Mouse (Mus musculus) hindbrain, embryonic 13.5 days (tissue): ENCODE measurements around the gene Ccdc74a. TPM values are rescaled to one million over a fixed set of nuclear protein-coding genes. Genes with fewer than 3 reads are reported as not detected.
A peak's percentile ranks its signal among the peaks of the same experiment; 100 is the strongest.

Experiments
- ATAC-seq: fragments of 200-750 bp; cut with Nextera tagmentation; 2 replicates; pipeline ENCODE4 v1.8.0; 2017; ENCODE audit warnings: moderate TSS enrichment; ENCODE audit not compliant: low FRiP score
- H3K27ac ChIP-seq: fragments of 300-500 bp; sonication (generic); 2 replicates; pipeline ENCODE4 v1.5.1; 2015; ENCODE audit warnings: inconsistent platforms, mild to moderate bottlenecking, moderate library complexity
- H3K27me3 ChIP-seq: fragments of 300-500 bp; sonication (generic); 2 replicates; pipeline ENCODE4 v1.6.1; 2015; ENCODE audit warnings: mild to moderate bottlenecking, inconsistent platforms
- H3K36me3 ChIP-seq: fragments of 300-500 bp; sonication (generic); 2 replicates; pipeline ENCODE4 v1.6.1; 2015; ENCODE audit warnings: mild to moderate bottlenecking, inconsistent platforms
- H3K4me1 ChIP-seq: fragments of 300-500 bp; sonication (generic); replicated peaks from 2 replicates; pipeline ENCODE4 v1.6.1; 2015; ENCODE audit warnings: inconsistent platforms
- H3K4me2 ChIP-seq: fragments of 300-500 bp; sonication (generic); 2 replicates; pipeline ENCODE4 v1.6.1; 2015; ENCODE audit warnings: inconsistent platforms, mild to moderate bottlenecking, moderate library complexity
- H3K4me3 ChIP-seq: fragments of 300-500 bp; sonication (generic); 2 replicates; pipeline ENCODE4 v1.5.1; 2015; ENCODE audit warnings: mild to moderate bottlenecking, inconsistent platforms
- H3K9ac ChIP-seq: fragments of 300-500 bp; sonication (generic); 2 replicates; pipeline ENCODE4 v1.6.1; 2015; ENCODE audit warnings: mild to moderate bottlenecking, inconsistent platforms
- H3K9me3 ChIP-seq: fragments of 300-500 bp; sonication (generic); 2 replicates; pipeline ENCODE4 v1.6.1; 2016; ENCODE audit warnings: inconsistent platforms
- WGBS: fragments of 180-500 bp; shearing (Covaris S2); methylation state at CpG from one replicate; pipeline ENCODE4 v1.1.7; 2015; 5-methylcytosine and 5-hydroxymethylcytosine counted together
- polyA plus RNA-seq: library from polyadenylated mRNA; unstranded; fragments of >200 nt; fragmentation: Nextera tagmentation; extraction: Ambion mirVana; gene quantifications from 2 replicates; pipeline ENCODE4 v1.2.1, GENCODE M21; 2015

Ccdc74a gene
- polyA plus RNA-seq, 1 experiment from 2014 or later, result 7.0 TPM

GRCm38 (mm10) chr16:17647566-17648340 lies 1.5 kb downstream of the Ccdc74a start:
- H3K9ac ChIP-seq, result peak overlapping the region; percentile 84; the same call in 1 of the 2 replicates
- WGBS, result 83% methylated on average over 10 of the region's 10 CpGs

GRCm38 (mm10) chr16:17649925-17650605 lies 3.8 kb downstream of the Ccdc74a start:
- peaks cover 19% of the 10 kb centered on the region for H3K4me1 ChIP-seq
- no peak overlapping the region for H3K27ac ChIP-seq
- no peak overlapping the region for H3K4me3 ChIP-seq
- 89% methylated on average over 16 of the region's 16 CpGs for WGBS
- H3K36me3 ChIP-seq, result peaks cover 75% of the 10 kb centered on the region
- no peak overlapping the region for H3K9ac ChIP-seq
- ATAC-seq, result no peak
- H3K4me2 ChIP-seq, result no peak overlapping the region
- 0 out of 2 replicates have a peak, but pooled peaks cover 4% of the 10 kb centered on the region for H3K27me3 ChIP-seq
- H3K9me3 ChIP-seq, result no peaks in the 10 kb centered on the region

More at GRCm38 (mm10) chr16:17647566-17648340, 1.5 kb downstream of the Ccdc74a start:
- no peaks in the 10 kb centered on the region for H3K9me3 ChIP-seq
- 0 out of 2 replicates have a peak, but pooled peaks cover 4% of the 10 kb centered on the region for H3K27me3 ChIP-seq
- H3K4me2 ChIP-seq, result peak overlapping the region; percentile 87
- H3K4me1 ChIP-seq, result peaks cover 19% of the 10 kb centered on the region
- peaks cover 64% of the 10 kb centered on the region for H3K36me3 ChIP-seq
- H3K4me3 ChIP-seq, result no peak overlapping the region
- ATAC-seq, result no peak
- H3K27ac ChIP-seq, result no peak overlapping the region

GRCm38 (mm10) chr16:17650711-17651110 lies 4.4 kb downstream of the Ccdc74a start:
- WGBS, result 87% methylated on average over 1 of the region's 1 CpGs
- no peak overlapping the region for H3K27ac ChIP-seq
- H3K4me1 ChIP-seq, result peaks cover 19% of the 10 kb centered on the region
- peaks cover 81% of the 10 kb centered on the region for H3K36me3 ChIP-seq
- no peak overlapping the region for H3K4me3 ChIP-seq
- H3K9me3 ChIP-seq, result no peaks in the 10 kb centered on the region
- no peak for ATAC-seq
- 0 out of 2 replicates have a peak, but pooled peaks cover 4% of the 10 kb centered on the region for H3K27me3 ChIP-seq
- H3K9ac ChIP-seq, result no peak overlapping the region
- H3K4me2 ChIP-seq, result no peak overlapping the region

GRCm38 (mm10) chr16:17652607-17653006 lies 6.3 kb downstream of the Ccdc74a start:
- Histone ChIP-seq H3K27ac (no peak overlapping the region), H3K27me3 (0 out of 2 replicates have a peak, but pooled peaks cover 4% of the 10 kb centered on the region), H3K4me2 (no peak overlapping the region), H3K9ac (no peak overlapping the region), H3K36me3 (peaks cover 88% of the 10 kb centered on the region), H3K9me3 (no peaks in the 10 kb centered on the region), H3K4me1 (peaks cover 4% of the 10 kb centered on the region), H3K4me3 (no peak overlapping the region)
- no peak for ATAC-seq
- 86% methylated on average over 4 of the region's 4 CpGs for WGBS

GRCm38 (mm10) chr16:17653601-17654000 lies 7.3 kb downstream of the Ccdc74a start:
- Histone ChIP-seq H3K9ac (no peak overlapping the region), H3K4me2 (no peak overlapping the region), H3K27me3 (no peaks in the 10 kb centered on the region), H3K4me1 (no peaks in the 10 kb centered on the region), H3K9me3 (no peaks in the 10 kb centered on the region), H3K4me3 (no peak overlapping the region), H3K36me3 (peaks cover 90% of the 10 kb centered on the region), H3K27ac (no peak overlapping the region)
- ATAC-seq, result no peak
- 95% methylated on average over 5 of the region's 5 CpGs for WGBS

GRCm38 (mm10) chr16:17654188-17654795 lies 8.0 kb downstream of the Ccdc74a start:
- no peaks in the 10 kb centered on the region for H3K4me1 ChIP-seq
- no peaks in the 10 kb centered on the region for H3K27me3 ChIP-seq
- WGBS, result 94% methylated on average over 4 of the region's 4 CpGs
- no peak for ATAC-seq
- no peaks in the 10 kb centered on the region for H3K9me3 ChIP-seq
- peaks cover 88% of the 10 kb centered on the region for H3K36me3 ChIP-seq
- no peak overlapping the region for H3K4me3 ChIP-seq
- H3K9ac ChIP-seq, result no peak overlapping the region
- H3K27ac ChIP-seq, result no peak overlapping the region
- H3K4me2 ChIP-seq, result no peak overlapping the region

GRCm38 (mm10) chr16:17656212-17656871 lies 10.1 kb downstream of the Ccdc74a start:
- Histone ChIP-seq H3K4me2 (no peak overlapping the region), H3K27me3 (no peaks in the 10 kb centered on the region), H3K4me1 (no peaks in the 10 kb centered on the region), H3K4me3 (no peak overlapping the region), H3K9ac (no peak overlapping the region), H3K9me3 (no peaks in the 10 kb centered on the region), H3K36me3 (peaks cover 87% of the 10 kb centered on the region), H3K27ac (no peak overlapping the region)
- WGBS, result 92% methylated on average over 5 of the region's 5 CpGs
- ATAC-seq, result no peak

- H3K27me3 ChIP-seq, result no peaks in the 10 kb centered on the region
- no peaks in the 10 kb centered on the region for H3K9me3 ChIP-seq
- ATAC-seq, result no peak
- H3K4me1 ChIP-seq, result no peaks in the 10 kb centered on the region
- H3K27ac ChIP-seq, result no peak overlapping the region
- peaks cover 83% of the 10 kb centered on the region for H3K36me3 ChIP-seq
- no peak overlapping the region for H3K9ac ChIP-seq
- H3K4me2 ChIP-seq, result no peak overlapping the region
- no peak overlapping the region for H3K4me3 ChIP-seq
These were observed 19.3 kb downstream of the Ccdc74a start for GRCm38 (mm10) chr16:17665568-17665967.

- Histone ChIP-seq H3K4me1 (no peaks in the 10 kb centered on the region), H3K9ac (no peak overlapping the region), H3K9me3 (no peaks in the 10 kb centered on the region), H3K27me3 (no peaks in the 10 kb centered on the region), H3K27ac (no peak overlapping the region), H3K4me3 (no peak overlapping the region), H3K36me3 (peaks cover 87% of the 10 kb centered on the region), H3K4me2 (no peak overlapping the region)
- no peak for ATAC-seq
These were observed 23.6 kb downstream of the Ccdc74a start for GRCm38 (mm10) chr16:17669886-17670285.

- H3K4me3 ChIP-seq, result no peak overlapping the region
- H3K9me3 ChIP-seq, result no peaks in the 10 kb centered on the region
- H3K27ac ChIP-seq, result no peak overlapping the region
- H3K27me3 ChIP-seq, result no peaks in the 10 kb centered on the region
- H3K4me2 ChIP-seq, result no peak overlapping the region
- 92% methylated on average over 3 of the region's 3 CpGs for WGBS
- H3K9ac ChIP-seq, result no peak overlapping the region
- no peaks in the 10 kb centered on the region for H3K4me1 ChIP-seq
- H3K36me3 ChIP-seq, result peaks cover 54% of the 10 kb centered on the region
- no peak for ATAC-seq
These were observed 48.6 kb downstream of the Ccdc74a start for GRCm38 (mm10) chr16:17694860-17695259.
